Mouse (Mus musculus): ENCODE results near the gene Skp1a. TPM values are rescaled to one million over a fixed set of nuclear protein-coding genes. Genes with fewer than 3 reads are reported as not detected.

Skp1a gene
- polyA plus RNA-seq, 1 experiment: 285 TPM

DNA sequence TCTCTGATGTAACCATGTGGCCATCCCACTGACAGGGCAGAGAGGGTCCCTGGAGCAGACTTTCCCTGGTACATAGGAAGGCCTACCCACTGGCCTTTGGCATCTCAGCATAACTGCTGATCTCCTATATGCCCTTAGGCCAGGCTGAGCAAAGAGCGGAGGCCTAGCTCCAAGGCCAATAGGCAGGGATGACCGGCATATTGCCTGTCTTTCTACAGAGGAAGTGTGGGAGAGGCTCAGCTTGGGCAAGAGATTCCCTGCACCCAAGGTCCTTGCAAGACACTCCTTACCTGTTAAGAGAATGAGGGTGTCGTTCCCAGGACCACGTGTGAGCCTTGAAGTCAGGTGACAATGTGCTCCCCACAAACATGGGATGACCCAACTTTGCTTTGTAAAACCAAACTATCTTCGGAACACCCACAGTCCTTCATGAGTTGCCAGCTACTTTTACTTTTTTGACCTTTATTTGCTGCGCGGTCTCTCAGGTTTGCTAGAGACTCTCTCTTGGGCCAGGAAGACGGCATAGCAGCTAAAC is 47.9 kb downstream of the Skp1a start:
- TF ChIP-seq POLR2A (IDR thresholded peaks at IDR 0.05; ENCODE audit: borderline replicate concordance, extremely low read depth, insufficient read depth, insufficient read length, poor library complexity, severe bottlenecking): no peak
- no peak for TF ChIP-seq CTCF (IDR thresholded peaks at IDR 0.05; ENCODE audit: borderline replicate concordance, extremely low read depth, insufficient read depth, insufficient read length)
- no peak for DNase-seq (ENCODE audit: low read depth)

DNA sequence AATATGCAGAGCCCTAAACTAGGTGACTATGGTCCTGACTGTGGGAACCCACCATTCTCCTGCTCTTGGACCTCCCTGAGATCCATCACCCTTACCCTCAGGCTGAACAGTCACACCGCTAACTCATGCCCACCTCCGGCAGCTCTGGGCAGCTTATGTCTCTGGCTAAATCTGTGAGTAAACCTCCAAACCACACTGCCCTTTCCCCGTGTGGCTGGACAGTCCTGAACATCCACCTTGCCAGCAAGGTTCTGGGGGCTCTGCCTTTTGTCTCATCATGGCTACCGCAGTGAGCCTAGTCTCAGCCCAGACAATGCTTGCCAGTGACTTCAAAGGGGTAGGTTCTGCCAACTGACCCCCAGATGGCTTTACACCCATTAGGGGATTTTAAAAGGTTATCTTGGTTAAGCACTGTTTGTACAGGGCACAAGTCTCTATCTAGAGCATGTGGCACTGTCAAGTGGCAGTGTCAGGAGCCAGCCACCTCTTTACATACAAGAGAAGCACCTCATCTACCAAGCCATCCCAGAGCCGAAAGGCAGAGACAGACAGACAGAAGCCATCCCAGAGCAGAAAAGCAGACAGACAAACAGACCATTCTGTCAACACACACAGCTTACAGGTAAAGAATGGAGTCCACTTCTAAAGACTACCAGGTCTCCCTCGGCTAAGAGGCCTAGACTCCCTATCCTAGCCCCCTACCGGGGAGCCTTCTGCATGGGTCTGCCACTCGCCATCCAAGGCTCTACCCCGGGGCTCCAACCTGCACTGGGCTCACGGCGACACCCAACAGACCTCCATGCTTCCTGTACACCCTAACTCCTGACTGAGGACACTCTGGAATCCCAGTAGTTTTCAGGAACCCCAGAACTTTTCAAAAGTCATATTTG is 49.0 kb downstream of the Skp1a start:
- DNase-seq (ENCODE audit: low read depth): no peak
- TF ChIP-seq POLR2A (IDR thresholded peaks at IDR 0.05; ENCODE audit: borderline replicate concordance, extremely low read depth, insufficient read depth, insufficient read length, poor library complexity, severe bottlenecking): no peak
- TF ChIP-seq CTCF (IDR thresholded peaks at IDR 0.05; ENCODE audit: borderline replicate concordance, extremely low read depth, insufficient read depth, insufficient read length): no peak

DNA sequence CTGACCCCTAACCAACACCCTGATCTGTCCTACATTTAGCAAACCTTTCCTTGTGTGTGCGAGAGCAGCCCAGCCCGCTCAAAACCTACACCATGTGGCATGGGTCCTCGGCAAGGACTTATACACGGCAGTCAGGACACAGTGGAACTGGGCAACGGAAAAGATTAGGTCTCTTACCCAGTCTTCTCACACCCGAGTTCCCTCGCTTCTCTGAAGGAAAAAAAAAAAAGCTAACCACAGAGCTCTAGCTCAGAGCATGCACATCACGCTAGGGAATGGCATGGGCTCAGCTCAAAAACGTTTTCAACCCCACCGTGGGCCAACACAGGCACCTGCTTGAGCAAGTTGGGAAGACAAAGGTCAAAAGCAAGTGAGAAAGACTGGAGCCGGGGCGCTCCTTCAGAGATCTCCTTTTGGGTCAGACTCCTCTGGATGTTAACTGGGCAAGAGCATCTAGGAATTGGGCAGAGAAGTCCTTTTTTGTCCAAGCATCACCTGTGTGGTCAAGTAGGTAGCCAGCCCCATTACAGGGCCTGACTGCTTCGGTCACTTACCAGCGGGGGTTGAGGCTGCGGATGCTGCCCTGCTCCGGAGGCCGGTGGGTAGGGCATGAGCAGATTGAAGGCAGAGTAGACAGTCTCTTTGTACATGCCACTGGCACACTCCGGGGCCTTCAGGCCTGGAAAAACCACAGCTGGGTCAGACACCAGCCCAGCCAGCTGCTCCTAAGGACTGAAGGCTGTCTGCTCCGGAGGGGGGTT is 50.0 kb downstream of the Skp1a start:
- no peak for DNase-seq (ENCODE audit: low read depth)
- TF ChIP-seq CTCF (IDR thresholded peaks at IDR 0.05; ENCODE audit: borderline replicate concordance, extremely low read depth, insufficient read depth, insufficient read length) (no peak), POLR2A (IDR thresholded peaks at IDR 0.05; ENCODE audit: borderline replicate concordance, extremely low read depth, insufficient read depth, insufficient read length, poor library complexity, severe bottlenecking) (no peak)

DNA sequence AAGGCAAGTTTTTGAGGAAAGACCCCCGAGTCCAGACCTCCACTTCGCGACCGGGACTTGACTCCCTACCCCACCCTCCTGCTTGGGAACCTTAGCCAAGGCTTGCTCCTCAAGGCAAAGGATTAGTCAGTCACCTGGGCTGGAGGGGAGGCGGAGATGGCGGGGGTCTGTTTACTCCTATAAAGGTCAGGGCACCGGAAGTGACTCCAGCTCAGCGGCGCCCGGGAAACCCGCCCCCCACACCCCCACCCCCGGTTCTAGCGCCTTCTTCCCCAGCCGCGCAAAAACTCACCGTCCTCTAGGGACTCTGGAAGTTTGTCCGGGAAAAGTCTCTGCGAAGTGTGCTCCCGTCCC is 50.6 kb downstream of the Skp1a start:
- DNase-seq (ENCODE audit: low read depth): peak; percentile 13
- no peak for TF ChIP-seq POLR2A (IDR thresholded peaks at IDR 0.05; ENCODE audit: borderline replicate concordance, extremely low read depth, insufficient read depth, insufficient read length, poor library complexity, severe bottlenecking)
- no peak for TF ChIP-seq CTCF (IDR thresholded peaks at IDR 0.05; ENCODE audit: borderline replicate concordance, extremely low read depth, insufficient read depth, insufficient read length)

DNA sequence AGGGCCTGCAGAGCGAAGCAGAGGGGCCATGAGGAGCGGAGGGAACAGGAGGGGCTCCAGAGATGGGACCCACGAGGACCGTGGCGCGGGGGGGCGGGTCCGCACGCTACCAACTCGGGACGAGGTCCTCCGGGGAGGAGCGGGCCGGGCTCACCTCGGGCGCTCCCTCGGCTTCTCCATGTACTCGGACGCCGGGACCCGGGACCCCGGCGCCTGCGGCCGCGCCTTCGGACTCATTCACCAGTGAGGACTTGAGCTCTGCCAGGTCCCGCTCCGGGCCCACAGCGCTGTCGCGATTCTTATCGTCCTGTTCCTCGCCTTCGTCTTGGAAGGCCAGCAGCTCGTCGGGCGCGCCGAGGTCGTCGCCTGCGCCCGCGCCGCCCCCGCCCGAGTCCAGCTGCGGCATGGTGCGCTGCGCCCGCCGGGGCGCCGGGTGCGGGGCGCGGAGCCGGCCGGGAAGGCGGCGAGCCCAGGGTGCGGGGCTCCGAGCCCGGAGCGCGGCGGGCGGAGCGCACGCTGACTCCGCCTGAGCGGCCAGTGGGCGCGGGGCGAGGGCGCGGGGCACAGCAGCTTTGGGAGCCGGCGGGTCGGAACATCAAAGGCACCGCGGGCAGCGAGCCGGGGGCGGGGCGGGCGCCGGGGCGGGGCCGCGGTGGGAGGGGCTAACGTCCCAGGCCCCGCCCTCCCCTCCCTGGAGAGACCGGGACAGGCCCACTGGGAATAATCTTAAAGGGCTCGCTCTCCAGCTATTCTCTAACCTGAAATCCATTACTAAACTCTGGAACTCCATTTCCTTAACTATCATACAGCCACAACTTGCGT is 51.2 kb downstream of the Skp1a start, which contains the start of gene Tcf7:
Tcf7 (minus strand) TSS at position 241 of the 822 bp plus-strand sequence.
- peak; percentile 64 for DNase-seq (ENCODE audit: low read depth)

DNA sequence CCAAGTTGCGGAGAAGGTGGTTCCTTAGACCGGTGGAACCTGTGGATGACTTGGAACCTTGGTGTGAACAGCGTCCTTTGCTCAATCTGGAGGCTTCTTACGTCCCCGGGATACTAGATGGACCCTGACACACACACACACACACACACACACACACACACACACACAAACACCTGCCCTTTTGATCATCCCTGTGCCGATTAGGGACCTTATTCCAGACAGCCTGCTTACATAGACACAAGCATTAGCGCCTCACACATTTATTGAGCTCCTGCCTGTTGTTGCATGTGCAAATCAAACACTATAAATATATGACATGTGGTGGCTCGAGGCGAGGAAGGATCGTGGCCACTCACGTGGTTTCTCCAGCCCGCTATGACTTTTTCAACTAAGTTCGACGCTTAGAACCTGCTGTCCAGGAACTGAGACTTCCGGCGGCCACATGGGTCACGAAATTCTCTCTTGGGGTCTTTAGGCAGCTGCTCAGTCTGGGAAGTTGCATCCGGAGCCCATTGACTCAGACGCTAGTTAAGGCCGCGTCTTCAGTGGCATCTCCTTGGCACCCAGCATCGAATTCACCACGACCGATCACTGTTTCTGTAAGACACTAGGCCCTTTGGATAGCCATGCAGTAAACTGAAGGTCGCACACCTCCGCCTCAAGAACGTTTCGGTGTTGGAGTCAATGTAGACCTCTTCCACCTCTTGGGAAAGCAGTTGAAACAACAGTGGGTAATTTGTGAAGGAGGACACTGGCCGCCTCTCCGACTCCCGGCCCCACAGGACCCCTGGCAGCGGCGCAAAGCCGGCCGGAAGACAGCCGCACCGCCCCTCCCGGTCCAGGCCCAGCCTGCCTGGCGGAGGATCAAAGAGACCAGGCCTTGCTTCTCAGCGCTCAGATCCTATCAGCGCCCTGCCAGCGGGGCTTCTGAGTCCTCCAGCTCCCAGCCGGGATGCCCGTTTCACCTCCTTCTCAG is 52.1 kb downstream of the Skp1a start:
- no peak for TF ChIP-seq CTCF (IDR thresholded peaks at IDR 0.05; ENCODE audit: borderline replicate concordance, extremely low read depth, insufficient read depth, insufficient read length)
- no peak for TF ChIP-seq POLR2A (IDR thresholded peaks at IDR 0.05; ENCODE audit: borderline replicate concordance, extremely low read depth, insufficient read depth, insufficient read length, poor library complexity, severe bottlenecking)
- peak; percentile 69 for DNase-seq (ENCODE audit: low read depth)

More for the DNA sequence above, 51.2 kb downstream of the Skp1a start, which contains the start of gene Tcf7:
- TF ChIP-seq CTCF (IDR thresholded peaks at IDR 0.05; ENCODE audit: borderline replicate concordance, extremely low read depth, insufficient read depth, insufficient read length) (no peak), POLR2A (IDR thresholded peaks at IDR 0.05; ENCODE audit: borderline replicate concordance, extremely low read depth, insufficient read depth, insufficient read length, poor library complexity, severe bottlenecking) (no peak)

DNA sequence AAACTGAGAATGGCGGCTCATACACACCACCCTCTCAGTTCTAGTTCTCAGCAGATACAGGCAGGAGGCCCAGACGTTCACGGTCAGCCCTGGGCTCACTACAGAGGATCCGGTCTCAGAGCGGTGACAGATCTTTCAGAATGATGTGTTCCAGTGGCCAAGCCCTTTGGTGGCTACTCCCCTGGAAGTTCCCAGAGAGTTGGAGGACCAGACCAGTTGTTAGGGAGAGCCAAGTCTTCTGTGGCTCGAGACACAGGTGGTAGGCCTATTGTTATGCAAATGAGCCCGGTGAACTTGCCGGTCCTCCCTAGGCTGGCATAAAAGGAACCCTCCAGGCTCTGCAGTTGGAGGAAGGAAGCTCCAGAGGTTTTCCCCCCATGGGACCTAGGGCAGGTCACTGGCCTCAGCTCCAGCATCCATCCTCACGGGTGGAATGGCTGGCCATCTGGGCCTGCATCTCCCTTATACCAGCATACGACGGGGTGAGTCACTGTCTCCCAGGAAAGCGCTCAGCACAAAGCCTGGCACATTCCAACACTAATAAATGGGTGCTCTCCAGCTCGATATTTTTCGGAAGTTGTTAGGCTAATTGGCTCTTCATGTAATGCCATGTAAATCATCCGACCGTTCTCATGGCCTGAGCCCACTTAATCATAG is 54.6 kb downstream of the Skp1a start:
- no peak for TF ChIP-seq CTCF (IDR thresholded peaks at IDR 0.05; ENCODE audit: borderline replicate concordance, extremely low read depth, insufficient read depth, insufficient read length)
- no peak for TF ChIP-seq POLR2A (IDR thresholded peaks at IDR 0.05; ENCODE audit: borderline replicate concordance, extremely low read depth, insufficient read depth, insufficient read length, poor library complexity, severe bottlenecking)
- DNase-seq (ENCODE audit: low read depth): peak; percentile 47

DNA sequence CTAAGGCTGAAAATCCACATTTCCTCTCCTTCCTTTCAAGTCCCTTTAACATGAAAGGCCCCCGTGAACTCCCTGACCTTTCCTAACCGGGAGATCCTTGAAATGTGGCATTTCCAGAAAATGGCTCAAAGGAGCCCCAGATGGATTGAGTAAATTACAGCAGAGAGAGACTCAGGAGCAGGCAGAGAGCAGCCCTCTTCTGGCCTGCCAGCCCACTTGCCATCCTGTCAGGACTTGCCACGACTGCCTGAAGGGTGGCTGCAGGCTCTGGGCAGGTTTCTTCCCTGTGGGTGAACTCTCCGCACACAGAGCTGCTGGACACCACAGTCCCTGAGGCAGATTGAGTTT is 55.1 kb downstream of the Skp1a start:
- peak; percentile 28 for DNase-seq (ENCODE audit: low read depth)
- TF ChIP-seq POLR2A (IDR thresholded peaks at IDR 0.05; ENCODE audit: borderline replicate concordance, extremely low read depth, insufficient read depth, insufficient read length, poor library complexity, severe bottlenecking): no peak
- TF ChIP-seq CTCF (IDR thresholded peaks at IDR 0.05; ENCODE audit: borderline replicate concordance, extremely low read depth, insufficient read depth, insufficient read length): no peak

DNA sequence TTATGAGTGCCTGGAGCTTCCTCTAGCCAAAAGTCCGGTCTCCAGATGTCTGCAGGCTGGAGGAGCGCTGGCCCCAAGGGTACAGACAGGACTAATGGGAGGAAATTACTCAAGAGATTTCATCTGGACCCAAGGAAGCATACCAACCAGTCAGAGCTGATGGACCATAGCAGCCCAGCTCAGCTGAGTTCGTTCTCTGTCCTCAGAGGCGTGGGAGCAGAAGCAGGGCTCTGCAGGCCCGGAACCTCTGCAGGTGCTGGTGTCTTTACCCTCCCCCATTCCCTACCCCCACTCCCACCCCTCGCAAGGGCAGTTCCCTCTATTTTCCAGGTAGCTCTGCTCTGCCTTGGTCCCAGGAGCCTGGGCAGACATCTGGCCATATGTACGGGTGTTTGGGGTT is 60.6 kb downstream of the Skp1a start:
- no peak for TF ChIP-seq POLR2A (IDR thresholded peaks at IDR 0.05; ENCODE audit: borderline replicate concordance, extremely low read depth, insufficient read depth, insufficient read length, poor library complexity, severe bottlenecking)
- no peak for TF ChIP-seq CTCF (IDR thresholded peaks at IDR 0.05; ENCODE audit: borderline replicate concordance, extremely low read depth, insufficient read depth, insufficient read length)
- DNase-seq (ENCODE audit: low read depth): no peak
